Mouse (Mus musculus): Measurements from ENCODE around the gene Zfp950. TPM values are rescaled to one million over a fixed set of nuclear protein-coding genes. Genes with fewer than 3 reads are reported as not detected.
"Not testable (repeated sequence)": the region's sequence is repeated elsewhere in the genome, so short reads cannot be mapped to it uniquely, and the experiment has no call there.

Zfp950 gene
- 13.1 and 18.5 TPM in 2 replicates for polyA plus RNA-seq (2011; ENCODE audit: insufficient read depth, insufficient read length, low read depth, missing spikeins)

DNA sequence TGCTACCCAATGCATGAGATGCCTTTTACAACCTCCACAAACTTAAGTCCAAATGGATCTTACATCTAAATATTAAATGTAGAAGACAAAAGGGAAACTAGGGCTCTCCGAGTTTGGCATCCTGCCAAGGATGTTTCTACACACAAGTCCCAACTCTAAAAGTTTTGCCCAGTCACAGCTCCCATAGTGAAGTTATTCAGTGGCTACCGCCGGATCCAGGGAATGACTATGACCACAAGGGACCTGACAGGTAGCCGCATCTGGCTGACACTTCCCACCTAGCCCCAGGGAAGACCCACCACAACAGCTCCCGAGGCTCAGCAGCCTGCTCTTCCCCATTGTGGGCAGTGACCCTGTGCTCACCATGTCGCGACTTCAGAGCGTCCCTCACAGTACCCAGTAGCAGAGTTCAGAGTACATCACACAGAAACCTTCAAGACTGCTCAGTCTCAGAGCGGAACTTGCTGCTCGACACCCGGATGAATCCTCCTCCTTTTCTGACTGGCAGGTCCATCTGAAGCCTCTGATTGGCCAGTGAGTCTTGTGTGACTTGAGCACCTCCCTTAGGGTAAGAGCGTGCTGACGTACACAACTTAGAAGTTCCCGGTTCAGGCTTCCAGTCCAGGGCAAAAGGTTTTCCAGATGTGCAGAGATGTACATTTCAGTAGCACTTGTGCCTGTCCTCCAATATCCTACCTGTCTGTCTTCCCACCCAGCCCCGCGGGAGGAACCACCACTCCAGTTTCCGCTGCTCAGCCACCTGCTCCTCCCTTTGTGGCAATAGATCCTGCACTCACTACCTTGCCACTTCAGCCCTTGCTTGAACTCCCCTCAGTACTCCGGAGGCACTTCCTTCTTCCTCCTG, at the start of gene Zfp950:
TSS of gene Zfp950 (minus strand) at position 499 of the 865 bp plus-strand sequence.
- Histone ChIP-seq H3K27ac (ENCODE audit: insufficient read depth, low read length) (peak within 1 kb of the TSS; percentile 49), H3K4me1 (ENCODE audit: control insufficient read depth, insufficient read depth, low read length) (no peaks in the 10 kb centered on the region)
- TF ChIP-seq POLR2A (IDR thresholded peaks at IDR 0.05; ENCODE audit: insufficient read depth, low read length) (no peak), EP300 (IDR thresholded peaks at IDR 0.05; ENCODE audit: insufficient read depth, low read depth, low read length) (no peak), CTCF (IDR thresholded peaks at IDR 0.05; ENCODE audit: low read depth, low read length) (no peak)

DNA sequence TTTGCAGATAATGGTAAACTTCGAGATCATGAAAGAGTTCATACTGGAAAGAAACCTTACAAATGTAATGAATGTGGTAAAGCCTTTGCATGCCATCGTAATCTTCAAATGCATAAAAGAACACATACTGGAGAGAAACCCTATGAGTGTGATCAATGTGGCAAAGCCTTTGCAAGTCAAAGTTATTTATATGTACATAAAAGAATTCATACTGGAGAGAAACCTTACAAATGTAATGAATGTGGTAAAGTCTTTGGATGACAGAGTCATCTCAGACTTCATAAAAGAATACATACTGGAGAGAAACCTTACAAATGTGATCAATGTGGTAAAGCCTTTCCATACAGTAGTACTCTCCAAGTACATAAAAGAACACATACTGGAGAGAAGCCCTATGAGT, 43.0 kb upstream of the Zfp950 start, which contains the start of gene Gm6020:
TSS of gene Gm6020 (plus strand) at position 301 of the 400 bp plus-strand sequence.
- H3K4me1 ChIP-seq (ENCODE audit: control insufficient read depth, insufficient read depth, low read length); H3K27me3 ChIP-seq (ENCODE audit: control insufficient read depth, insufficient read depth, low read length, poor library complexity, severe bottlenecking); H3K4me3 ChIP-seq (ENCODE audit: low read depth, low read length); H3K9me3 ChIP-seq (replicated peaks; ENCODE audit: control insufficient read depth, insufficient read depth, low read length, poor library complexity, severe bottlenecking); H3K9ac ChIP-seq (ENCODE audit: low read depth, poor library complexity, severe bottlenecking); H3K36me3 ChIP-seq (ENCODE audit: control insufficient read depth, insufficient read depth, low read length, poor library complexity, severe bottlenecking); H3K27ac ChIP-seq (ENCODE audit: insufficient read depth, low read length): not testable (repeated sequence)

More for the DNA sequence above, at the start of gene Zfp950:
- H3K36me3 ChIP-seq (ENCODE audit: control insufficient read depth, insufficient read depth, low read length, poor library complexity, severe bottlenecking), result no peaks in the 10 kb centered on the region
- H3K27me3 ChIP-seq (ENCODE audit: control insufficient read depth, insufficient read depth, low read length, poor library complexity, severe bottlenecking), result no peaks in the 10 kb centered on the region
- peak within 1 kb of the TSS; percentile 87 for H3K4me3 ChIP-seq (ENCODE audit: low read depth, low read length)
- peak within 1 kb of the TSS; percentile 27 for H3K9ac ChIP-seq (ENCODE audit: low read depth, poor library complexity, severe bottlenecking)
- no peaks in the 10 kb centered on the region for H3K9me3 ChIP-seq (replicated peaks; ENCODE audit: control insufficient read depth, insufficient read depth, low read length, poor library complexity, severe bottlenecking)

DNA sequence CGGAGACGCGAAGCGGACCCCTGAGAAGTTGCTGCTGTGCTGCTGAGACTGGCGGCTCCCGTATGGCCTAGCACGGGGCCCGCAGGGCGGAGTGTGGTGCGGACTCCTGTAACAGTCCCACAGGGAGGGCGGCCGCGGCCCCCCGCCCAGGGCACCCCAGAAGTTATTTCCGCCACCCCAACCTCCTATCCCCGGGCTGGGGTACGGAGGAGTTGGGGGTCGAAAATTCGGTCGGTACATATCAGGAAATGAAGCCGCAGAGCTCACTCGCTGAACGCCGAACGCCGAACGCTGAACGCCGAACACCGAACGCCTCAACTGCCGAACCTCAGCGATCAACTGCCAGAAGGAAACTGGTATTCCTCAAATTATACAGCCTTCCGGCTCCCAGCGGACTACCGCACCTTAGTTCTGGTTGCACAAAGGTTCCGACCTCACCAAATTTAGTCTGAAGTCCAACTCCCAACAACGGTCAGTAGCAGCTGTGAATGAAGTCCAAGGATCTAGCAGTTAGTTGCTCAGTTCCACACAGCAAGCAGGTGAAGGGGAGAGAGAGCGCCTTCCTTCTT, 35.2 kb upstream of the Zfp950 start, which contains the start of gene Gm7102:
TSS of gene Gm7102 (minus strand) at position 554 of the 569 bp plus-strand sequence.
- H3K9me3 ChIP-seq (replicated peaks; ENCODE audit: control insufficient read depth, insufficient read depth, low read length, poor library complexity, severe bottlenecking), result no peaks in the 10 kb centered on the region
- peak within 1 kb of the TSS; percentile 73 for H3K4me3 ChIP-seq (ENCODE audit: low read depth, low read length)
- H3K36me3 ChIP-seq (ENCODE audit: control insufficient read depth, insufficient read depth, low read length, poor library complexity, severe bottlenecking), result no peaks in the 10 kb centered on the region
- H3K27ac ChIP-seq (ENCODE audit: insufficient read depth, low read length), result no peak within 1 kb of the TSS
- H3K9ac ChIP-seq (ENCODE audit: low read depth, poor library complexity, severe bottlenecking), result peak within 1 kb of the TSS; percentile 59
- TF ChIP-seq EP300 (IDR thresholded peaks at IDR 0.05; ENCODE audit: insufficient read depth, low read depth, low read length), result no peak
- no peak for TF ChIP-seq CTCF (IDR thresholded peaks at IDR 0.05; ENCODE audit: low read depth, low read length)
- TF ChIP-seq POLR2A (IDR thresholded peaks at IDR 0.05; ENCODE audit: insufficient read depth, low read length), result no peak
- peaks cover 4% of the 10 kb centered on the region; the same call in 1 of the 2 replicates for H3K27me3 ChIP-seq (ENCODE audit: control insufficient read depth, insufficient read depth, low read length, poor library complexity, severe bottlenecking)
- H3K4me1 ChIP-seq (ENCODE audit: control insufficient read depth, insufficient read depth, low read length), result no peaks in the 10 kb centered on the region

DNA sequence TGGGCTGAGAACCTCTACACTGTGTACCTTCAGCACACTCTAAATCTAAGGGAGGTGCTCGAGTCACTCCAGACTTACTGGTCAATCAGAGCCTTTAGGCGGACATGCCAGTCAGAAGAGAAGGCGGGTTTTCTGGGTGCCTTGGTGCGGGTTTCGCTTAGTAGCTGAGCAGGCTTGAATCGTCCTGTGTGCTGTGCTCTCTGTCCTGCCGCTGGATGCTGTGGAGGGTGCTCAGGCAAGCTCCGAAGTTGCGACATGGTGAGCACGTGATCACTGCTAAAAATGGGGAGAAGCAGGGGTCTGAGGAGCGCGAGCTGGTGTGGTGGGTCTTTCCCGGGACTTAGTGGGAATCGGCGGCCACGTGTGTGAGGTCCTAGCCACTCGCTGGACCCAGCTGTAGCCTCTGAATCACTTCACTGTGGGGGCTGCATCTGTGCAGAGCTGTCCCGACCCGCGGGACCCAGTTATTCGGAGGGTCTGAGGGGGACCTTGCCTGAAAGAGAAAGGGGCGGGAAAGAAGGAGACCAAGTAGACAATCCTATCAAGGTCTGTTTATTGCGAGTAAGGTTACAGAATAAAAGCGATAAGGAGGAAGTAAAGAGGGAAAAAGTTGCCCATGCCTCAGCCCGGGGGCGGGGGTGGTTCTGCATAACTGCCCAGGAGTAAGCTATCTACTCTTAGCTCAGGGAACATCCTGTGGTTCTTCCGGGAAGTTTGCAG, 11.2 kb upstream of the Zfp950 start:
- Histone ChIP-seq H3K9me3 (replicated peaks; ENCODE audit: control insufficient read depth, insufficient read depth, low read length, poor library complexity, severe bottlenecking) (peaks cover 19% of the 10 kb centered on the region), H3K36me3 (ENCODE audit: control insufficient read depth, insufficient read depth, low read length, poor library complexity, severe bottlenecking) (no peaks in the 10 kb centered on the region), H3K4me3 (ENCODE audit: low read depth, low read length) (peak overlapping the region; percentile 71), H3K9ac (ENCODE audit: low read depth, poor library complexity, severe bottlenecking) (peak overlapping the region; percentile 44), H3K27me3 (ENCODE audit: control insufficient read depth, insufficient read depth, low read length, poor library complexity, severe bottlenecking) (no peaks in the 10 kb centered on the region; the same call in 1 of the 2 replicates), H3K27ac (ENCODE audit: insufficient read depth, low read length) (no peak overlapping the region), H3K4me1 (ENCODE audit: control insufficient read depth, insufficient read depth, low read length) (no peaks in the 10 kb centered on the region)
- TF ChIP-seq POLR2A (IDR thresholded peaks at IDR 0.05; ENCODE audit: insufficient read depth, low read length) (no peak), CTCF (IDR thresholded peaks at IDR 0.05; ENCODE audit: low read depth, low read length) (no peak), EP300 (IDR thresholded peaks at IDR 0.05; ENCODE audit: insufficient read depth, low read depth, low read length) (no peak)

DNA sequence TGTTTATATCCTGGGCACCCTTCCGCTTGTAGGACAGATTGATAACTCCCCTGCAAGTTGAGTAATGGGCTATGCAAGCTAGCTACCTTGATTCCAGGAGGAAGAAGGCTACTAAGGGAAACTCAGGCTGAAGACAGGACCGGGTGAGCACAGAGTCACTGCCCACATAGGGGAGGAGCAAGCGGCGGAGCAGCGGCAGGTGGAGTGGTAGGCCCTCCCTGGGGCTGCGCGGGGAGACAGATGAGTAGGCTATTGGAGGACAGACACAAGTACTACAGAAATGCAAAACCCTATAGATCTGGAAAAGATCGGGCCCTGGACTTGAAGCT, 10.7 kb upstream of the Zfp950 start:
- Histone ChIP-seq H3K27me3 (ENCODE audit: control insufficient read depth, insufficient read depth, low read length, poor library complexity, severe bottlenecking) (no peaks in the 10 kb centered on the region; the same call in 1 of the 2 replicates), H3K9me3 (replicated peaks; ENCODE audit: control insufficient read depth, insufficient read depth, low read length, poor library complexity, severe bottlenecking) (peaks cover 17% of the 10 kb centered on the region), H3K27ac (ENCODE audit: insufficient read depth, low read length) (no peak overlapping the region), H3K36me3 (ENCODE audit: control insufficient read depth, insufficient read depth, low read length, poor library complexity, severe bottlenecking) (no peaks in the 10 kb centered on the region), H3K4me1 (ENCODE audit: control insufficient read depth, insufficient read depth, low read length) (no peaks in the 10 kb centered on the region), H3K4me3 (ENCODE audit: low read depth, low read length) (peak overlapping the region; percentile 71), H3K9ac (ENCODE audit: low read depth, poor library complexity, severe bottlenecking) (peak overlapping the region; percentile 44)
- TF ChIP-seq POLR2A (IDR thresholded peaks at IDR 0.05; ENCODE audit: insufficient read depth, low read length), result no peak
- no peak for TF ChIP-seq CTCF (IDR thresholded peaks at IDR 0.05; ENCODE audit: low read depth, low read length)
- no peak for TF ChIP-seq EP300 (IDR thresholded peaks at IDR 0.05; ENCODE audit: insufficient read depth, low read depth, low read length)

All from ES-Bruce4 (cell line).